Mouse (Mus musculus) cerebellum, postnatal 4 days (tissue): ENCODE measurements around the gene Arhgap27.
"Not testable (repeated sequence)": the region's sequence is repeated elsewhere in the genome, so short reads cannot be mapped to it uniquely, and the experiment has no call there.

Source experiments
- DNase-seq, 2 experiments: peaks; one replicate each; pipeline ENCODE4 v3.0.0; 2022; ENCODE audit warnings: low spot score in 2 of 2, mixed read lengths in 1 of 2

Arhgap27 gene

DNA sequence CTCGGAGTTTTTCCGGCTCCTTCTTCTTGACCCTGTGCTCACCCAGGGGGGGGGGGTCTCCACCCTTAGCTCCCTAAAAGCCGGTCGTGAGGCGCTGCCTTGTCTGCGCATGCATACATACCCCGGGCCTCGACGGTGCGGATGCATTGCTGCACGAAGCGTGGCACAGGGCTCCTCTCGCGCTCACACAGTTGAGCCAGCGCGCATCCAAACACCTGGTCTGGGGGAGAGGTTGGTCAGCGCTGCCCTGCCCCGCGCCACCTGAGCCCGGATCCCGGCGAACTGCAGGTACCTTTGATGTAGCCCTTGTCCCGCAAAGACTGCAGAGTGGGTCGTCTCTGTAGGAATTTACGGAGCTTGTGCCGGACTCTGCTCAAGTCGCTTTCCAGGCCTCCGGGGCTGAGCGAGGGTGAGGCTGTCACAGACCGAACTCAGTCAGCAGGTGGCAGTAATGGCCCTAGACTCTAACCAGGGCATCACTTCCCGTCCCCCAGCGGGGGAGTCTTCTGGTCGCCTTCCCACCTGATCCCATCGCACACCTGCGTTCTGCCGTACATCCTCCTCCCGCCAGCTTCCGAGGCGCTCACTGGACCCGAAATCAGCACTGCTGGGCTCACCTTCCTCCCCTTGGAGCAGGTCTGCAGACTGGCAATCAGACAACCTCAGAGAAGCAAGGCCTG, 29.6 kb downstream of the Arhgap27 start:
- peak in 1 of 2 experiments; percentile 49 for DNase-seq

DNA sequence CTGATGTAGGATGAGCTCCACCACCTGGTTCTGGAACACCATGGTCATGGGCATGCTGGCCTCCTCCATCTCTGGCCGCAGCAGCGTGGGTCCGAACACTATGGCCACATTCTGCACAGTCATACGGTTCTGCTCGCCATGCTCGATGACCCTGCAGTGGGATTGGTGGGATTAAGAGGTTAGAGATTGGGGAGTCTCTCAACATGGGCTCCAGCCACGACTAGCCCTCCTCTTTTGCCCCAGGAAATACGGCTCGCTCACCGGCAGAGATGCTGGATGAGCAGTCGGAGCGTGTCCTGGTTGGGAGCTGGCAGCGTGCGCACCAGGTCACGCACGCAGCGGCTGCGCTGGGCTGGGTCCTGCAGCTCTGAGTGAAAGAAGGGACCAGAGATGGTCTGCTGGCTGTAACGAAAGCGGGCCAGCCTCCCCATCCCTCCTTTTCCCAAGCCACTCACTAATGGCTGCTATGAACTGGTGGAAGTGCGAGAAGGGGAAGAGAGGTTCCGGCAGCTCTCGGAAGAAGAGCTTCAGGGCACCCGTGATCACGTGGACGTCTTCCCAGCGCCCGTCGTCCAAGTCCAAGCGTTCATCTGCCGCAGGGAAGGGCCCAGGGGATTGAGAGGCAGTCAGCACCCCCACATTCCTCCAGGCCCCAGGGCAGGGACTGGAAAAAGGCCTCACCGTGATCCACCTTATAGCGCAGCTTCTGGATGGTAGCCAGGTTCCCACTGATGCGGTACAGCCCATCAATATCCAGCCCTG, 30.4 kb downstream of the Arhgap27 start:
- peak in 1 of 2 experiments; percentile 27 for DNase-seq

DNA sequence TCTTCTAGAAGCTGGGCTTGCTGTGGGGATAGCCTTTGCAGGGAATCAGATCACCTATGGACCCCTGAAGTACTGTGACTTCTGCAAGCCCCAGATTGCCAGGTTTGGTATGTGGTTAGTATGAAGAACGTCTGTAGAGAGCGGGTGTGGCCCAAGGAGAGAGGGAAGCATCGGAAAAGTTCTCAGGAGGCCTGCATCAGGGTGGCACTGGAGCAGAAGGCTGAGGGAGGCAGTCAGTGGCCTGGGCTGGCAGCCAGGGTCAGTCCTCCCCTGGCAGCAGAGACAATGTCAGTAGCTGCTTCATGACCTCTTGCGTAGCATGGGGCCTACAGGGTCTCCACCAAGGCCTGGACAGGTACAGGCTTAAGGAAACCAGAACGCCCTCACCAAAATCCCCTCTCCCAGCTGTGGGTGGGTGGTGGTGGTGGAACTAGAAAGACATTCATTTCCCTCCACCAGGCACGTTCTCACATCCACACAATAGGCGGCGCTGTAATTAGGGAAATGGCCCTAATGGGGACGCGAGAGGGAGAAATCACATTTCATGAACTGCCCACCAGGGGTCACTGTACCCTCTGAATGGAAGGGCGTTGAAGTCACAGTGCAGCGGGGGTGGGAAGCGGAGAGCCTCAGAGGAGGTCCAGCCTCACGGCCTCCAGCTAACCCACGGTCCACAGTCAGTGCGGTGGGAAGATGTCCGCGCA, 31.2 kb downstream of the Arhgap27 start:
- peak; percentile 68 to 89 for DNase-seq

DNA sequence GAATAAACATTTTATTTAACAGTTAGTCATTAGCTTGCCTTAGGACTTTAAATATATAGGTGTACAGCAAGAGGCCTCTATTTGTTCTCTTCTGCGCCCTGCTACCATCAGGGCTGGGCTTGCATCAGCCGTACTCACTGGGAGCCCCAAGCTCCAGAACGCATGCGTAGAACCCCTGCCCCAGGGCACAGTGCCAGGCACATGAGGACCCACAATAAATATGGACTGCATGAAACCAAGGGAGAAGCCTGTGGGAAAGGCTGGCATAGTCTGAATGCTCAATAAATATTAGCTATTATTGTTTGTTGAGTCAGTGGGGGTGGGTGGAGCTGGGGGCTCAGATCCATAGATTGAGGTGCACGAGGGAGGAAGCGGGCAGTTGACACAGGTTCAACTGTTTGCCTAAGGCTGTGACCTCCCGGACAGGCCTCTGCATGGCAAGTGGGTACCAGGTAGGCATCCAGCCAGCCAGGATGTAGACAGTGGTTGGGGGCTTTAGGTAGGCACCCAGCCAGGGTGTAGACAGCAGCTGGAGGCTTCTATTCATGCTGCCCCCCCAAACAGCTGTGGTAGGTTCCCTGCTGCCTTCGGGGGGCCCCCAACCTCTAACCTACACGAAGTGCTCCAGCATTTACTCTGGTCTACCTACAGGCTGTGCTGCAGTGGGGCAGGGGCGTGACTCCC, 31.8 kb downstream of the Arhgap27 start:
- DNase-seq, result no peak

DNA sequence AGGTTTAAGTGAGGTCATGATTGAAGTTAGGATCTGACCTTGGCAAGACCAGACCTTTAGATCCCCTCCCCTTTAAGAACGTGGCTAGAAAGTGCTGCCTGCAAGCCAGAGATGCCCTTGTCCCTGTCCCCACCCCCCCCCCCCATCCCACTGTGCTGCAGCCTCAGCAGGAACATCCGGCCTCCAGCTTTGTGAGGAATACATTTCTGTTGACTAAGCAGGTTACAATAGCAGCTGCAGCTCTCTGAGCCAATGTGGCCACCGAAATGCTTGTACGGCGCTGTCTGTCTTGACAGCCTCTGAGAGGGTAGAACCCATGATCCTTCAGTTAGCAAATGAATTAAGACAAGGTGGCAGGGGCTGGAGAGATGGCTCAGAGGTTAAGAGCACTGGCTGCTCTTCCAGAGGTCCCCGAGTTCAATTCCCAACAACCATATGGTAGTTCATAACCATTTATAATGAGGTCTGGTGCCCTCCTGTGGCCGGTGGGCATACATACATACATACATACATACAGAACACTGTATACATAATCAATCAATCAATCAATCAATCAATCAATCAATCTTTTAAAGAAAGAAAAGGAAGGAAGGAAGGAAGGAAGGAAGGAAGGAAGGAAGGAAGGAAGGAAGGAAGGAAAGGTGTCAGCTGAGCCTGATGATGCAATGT, 32.7 kb downstream of the Arhgap27 start:
- DNase-seq, result no peak

DNA sequence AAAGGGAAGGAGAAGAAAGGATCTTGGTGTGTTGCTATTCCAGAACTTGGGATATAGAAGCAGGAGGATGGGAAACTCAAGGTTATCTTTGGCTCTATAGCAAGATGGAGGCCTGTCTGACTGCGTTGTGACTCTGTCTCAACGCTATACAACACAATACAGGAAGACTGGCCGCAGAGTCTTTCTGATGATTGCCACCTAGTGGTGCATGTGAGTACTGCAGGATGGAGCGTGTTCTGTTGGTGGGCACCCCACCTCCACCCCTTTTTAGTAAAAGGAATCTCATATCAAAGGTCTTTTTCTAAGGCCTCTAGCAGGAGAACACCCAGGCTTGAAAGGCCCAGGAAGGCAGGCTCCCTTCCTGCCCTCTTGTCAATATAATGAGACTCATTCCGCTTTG, 36.5 kb downstream of the Arhgap27 start:
- DNase-seq, result peak; percentile 83 to 90

DNA sequence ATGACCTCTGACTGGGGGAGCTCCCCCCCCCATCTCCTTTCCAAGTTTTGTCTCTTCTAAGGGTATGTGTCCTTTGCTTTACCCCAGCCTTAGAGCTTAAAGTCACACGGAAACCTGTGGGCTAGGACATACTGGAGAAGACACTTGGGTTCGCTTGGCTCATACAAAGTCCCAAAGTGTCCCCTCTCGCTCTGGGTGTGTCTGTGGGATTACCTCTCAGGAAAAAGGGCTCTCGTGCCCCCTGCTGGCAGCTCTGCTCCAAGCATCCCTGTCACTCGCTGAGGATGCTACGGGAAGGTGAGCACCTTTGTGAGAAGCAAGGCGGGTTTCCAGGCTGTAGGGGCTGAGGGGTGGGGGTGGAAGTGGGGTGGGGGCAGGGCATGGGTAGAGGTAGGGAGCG, 38.3 kb downstream of the Arhgap27 start:
- DNase-seq, result peak; percentile 55 to 74

DNA sequence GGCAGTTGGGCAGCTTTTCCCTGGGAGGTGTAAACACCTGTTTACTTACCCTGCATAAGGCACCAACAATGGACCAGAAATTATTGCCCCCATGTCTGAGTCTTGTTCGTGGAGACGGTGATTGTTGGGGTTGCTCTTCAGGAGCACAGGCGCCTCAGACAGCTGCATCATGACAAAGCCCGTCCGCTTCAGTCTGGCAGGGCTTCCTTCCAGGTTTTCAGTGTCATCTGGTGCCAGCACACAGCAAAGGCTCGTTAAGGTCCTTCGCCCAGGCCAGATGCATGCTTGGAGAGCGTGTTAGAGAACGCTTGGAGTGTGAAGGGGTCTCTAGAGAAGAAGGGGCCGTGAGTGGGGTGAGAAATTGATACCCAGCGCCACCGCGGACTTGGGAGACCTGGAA, 38.8 kb downstream of the Arhgap27 start:
- peak in 1 of 2 experiments; percentile 23 for DNase-seq

DNA sequence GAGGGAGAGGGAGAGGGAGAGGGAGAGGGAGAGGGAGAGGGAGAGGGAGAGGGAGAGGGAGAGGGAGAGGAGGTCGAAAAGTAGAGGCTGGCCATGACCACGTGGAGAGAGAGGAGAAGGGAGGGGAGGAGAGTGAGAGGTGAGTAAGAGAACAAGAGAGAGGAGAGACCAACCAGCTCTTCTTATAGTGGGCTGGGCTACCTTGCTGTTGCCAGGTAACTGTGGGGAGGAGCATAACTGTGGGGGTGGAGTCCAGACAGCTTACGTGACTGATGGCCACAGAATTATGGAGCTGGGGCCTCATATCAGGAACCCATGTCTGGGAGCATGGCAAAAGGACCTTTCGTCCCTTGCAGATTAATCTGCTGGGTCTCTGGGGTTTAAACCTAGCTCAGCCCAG, 40.7 kb downstream of the Arhgap27 start:
- DNase-seq, result not testable (repeated sequence)

DNA sequence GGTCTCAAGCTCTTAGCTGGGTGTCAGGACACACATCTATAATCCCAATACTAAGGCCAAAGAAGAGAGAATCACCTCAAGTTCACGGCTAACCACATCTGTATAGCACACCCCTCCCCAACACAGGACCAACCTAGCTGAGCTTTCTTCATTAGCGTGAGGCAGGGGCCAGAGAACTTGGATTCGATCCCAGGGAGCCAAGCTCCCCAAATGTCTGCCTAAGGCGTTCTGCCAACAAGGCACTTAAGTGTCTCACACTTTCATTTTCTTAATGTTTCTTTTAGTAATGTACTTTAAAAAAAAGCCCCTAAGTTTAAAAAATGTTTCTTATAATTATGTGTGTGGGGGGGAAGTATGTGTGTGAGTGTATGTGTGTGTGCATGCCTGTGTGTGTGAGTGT, 42.8 kb downstream of the Arhgap27 start:
- DNase-seq, result no peak

DNA sequence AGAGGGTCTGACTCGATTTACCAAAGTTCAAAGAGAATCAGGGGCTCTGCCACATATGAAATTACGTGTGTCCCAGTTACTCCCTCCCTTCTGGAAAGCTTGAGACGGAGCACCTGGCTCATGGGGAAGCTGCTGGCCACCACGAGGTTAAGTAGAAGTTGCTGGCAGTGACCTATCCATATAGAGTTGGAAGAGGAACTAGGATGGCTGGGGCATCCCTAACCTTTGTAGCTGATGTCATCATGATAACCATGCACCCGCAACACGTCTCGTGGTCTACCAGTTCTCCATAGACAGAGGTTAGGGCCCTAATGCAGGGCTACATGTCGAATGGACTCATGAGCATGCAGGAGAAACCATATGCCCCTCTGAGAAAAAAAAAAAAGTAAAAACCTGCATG, 43.3 kb downstream of the Arhgap27 start:
- DNase-seq, result no peak

DNA sequence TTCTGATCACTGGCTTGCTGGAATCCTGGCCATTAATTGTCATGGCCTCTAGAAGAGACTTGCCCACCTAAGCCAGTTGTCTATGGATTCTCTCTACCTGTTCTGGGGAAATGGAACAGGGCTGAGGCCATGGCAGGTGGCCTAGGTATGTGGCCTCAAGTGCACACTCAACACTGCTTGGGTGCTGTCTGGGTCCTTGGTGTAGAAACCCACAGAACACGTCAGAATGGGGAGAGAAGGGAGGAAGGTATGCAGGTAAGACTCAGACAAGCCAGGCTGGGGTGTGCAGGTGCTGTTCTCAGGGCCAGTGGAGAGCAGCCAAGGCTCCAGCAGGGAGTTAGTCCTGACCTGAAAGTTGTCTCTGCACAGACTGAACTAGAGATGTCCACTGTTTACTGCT, 45.5 kb downstream of the Arhgap27 start:
- no peak for DNase-seq

DNA sequence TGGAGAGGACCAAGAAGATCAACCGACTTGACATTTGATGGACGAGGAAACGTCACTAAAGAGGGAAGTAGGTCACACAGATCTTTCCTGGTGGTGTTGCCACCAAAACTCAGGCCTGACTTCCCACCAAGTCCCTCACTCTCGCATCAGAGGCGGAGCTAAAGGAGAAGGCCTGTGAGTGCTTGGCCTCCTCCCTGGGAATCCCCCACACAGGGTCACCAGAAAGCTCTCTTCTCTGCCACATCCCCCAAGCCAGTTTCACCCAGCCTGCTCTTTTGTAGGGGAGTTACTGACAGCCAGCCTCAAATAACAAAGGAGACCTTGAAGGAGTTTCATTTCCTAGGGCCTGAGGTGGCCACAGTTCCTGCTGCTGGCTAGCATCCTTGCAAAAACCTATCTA, 48.1 kb downstream of the Arhgap27 start:
- no peak for DNase-seq

DNA sequence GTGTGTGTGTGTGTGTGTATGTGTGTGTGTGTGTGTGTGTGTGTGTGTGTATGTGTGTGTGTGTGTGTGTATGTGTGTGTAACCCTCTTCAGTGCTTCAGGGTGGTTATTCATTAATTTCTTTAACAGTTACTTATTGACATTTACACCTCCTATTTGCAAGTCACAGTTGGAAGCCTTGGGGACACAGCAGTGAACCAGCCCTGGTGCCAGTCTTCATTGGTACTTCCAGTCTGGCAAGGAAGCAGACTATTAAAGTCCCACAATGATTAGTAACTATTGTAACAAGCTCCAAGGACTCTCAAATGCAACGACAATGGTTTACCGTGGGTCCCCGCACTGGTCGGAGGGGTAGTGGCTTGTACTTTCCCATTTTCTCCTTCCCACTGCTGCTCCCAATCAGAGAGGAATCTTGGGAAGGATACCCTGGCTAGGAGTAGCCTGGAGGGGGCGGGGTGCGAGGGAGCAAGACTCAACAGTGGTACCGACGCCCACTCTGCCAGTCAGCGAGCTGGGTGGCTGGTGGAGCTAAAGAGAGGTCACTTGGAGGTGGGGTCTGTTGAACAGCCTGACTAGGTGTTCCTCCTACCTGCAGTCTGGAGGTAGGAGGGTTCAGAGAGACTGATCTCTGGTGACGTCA, 48.6 kb downstream of the Arhgap27 start:
- no peak for DNase-seq

DNA sequence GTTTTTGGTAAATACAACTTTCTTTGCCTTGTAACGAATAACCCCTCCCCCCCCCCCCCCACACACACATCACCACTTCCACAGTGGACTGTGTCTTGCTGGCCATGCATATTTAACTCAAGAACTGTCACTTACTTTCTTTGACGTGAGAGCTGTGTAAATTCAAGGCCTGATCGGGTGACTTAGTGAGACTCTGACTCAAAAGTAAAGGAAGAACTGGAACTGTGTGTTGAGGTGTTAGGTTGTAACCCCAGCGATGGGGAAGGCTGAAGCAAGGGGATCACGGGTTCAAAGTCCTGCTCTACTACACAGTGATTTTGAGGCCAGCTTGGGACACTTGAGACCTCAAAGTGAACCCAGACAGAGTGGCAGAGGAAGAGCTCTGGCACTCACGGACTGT, 50.0 kb downstream of the Arhgap27 start:
- DNase-seq, result no peak

DNA sequence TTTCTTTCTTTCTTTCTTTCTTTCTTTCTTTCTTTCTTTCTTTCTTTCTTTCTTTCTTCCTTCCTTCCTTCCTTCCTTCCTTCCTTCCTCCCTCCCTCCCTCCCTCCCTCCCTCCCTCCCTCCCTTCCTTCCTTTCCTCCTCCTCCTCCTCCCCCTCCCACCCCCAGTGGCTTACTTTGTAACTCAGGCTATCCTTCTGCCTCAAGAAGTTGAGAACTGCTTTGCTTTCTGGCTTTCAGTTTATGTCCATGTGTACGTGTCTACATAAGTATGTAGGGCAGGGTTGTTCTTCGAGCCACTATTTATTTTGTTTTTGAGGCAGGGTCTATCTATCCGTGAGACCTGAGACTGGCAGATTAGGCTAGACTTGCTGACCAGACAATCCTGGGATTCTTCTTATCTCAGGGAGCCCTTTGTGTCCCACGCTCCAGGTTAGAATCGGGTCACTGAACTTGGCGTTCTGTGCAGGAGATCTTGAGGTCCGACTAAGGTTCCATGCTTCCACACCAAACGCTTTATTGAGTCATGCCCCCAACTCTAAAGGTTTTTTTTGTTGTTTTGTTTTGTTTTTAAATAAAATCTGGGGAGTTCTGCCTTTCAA, 50.7 kb downstream of the Arhgap27 start:
- DNase-seq, result no peak

DNA sequence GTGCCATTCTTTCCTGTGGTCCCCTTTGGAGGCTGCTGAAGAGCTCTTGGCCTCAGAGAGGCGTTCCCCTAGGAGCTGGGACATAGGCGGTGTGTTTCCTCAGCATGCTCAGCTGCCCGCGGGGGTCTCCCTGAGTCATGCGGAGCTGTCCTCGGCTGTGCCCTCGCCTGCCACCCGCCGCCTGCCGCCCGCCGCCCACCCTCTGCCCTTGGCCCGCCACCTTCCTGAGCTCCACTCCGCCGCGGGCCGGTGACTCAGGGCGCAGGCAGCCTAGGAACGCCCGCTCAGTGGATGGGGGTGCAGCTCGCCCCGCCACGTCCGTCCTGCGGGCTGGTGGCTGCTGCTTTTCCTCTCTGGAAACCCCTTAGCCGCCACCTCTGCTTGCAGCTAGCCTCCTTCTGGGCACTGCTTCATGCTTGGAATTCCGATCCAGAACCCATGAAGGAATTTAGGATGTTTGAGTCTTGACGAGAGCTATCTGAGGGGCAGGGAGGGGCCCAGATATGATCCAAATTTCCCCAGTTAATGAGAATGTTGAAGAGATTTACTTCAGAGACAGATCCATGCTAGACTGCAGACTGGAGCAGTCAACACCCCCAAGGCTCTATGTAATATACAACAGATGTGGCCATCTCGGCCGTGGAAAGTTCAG, 51.4 kb downstream of the Arhgap27 start:
- DNase-seq, result no peak

DNA sequence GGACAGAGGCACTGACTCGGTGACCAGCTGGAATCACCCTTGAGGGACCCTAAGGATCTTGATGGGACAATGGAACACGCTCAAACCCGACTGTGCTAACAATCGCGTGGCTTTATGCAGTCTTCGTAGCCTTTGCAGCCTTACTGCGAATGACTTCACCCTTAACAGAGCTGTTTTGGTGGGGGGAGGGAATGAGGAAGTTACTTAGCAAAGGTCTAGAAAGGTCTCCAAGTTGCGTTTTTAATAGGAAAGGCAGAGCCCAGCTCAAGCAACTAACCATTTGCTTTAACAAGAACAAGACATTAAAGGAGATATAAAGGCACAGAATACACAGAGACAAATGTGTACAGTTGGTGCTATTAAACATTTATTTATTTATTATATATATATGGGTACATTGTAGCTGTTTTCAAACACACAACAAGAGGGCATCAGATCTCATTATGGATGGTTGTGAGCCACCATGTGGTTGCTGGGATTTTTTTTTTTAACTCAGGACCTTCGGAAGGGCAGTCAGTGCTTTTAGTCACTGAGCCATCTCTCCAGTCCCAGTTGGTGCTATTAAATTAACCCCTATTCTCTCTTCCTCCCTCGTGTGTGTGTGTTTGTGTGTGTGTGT, 53.4 kb downstream of the Arhgap27 start:
- no peak for DNase-seq

DNA sequence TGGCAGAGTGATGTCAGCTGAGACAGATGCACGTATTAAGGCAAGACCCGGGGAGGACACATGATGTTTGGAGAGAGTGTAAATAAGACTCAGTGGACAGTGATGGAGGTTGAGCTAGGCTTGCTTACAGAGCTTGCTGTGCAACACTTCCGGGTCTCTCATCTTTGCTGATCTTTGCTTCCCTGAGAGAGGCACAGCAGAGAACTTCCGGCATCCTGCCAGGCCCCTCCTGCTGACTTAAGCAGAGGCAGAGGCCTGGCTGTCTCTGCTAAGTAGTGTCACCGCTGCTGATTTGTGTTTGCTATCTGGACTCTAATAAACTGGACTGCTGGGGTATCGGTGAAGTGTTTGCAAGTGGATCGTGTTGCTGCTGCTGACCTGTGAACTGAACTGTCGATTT, 55.6 kb downstream of the Arhgap27 start:
- DNase-seq, result no peak

DNA sequence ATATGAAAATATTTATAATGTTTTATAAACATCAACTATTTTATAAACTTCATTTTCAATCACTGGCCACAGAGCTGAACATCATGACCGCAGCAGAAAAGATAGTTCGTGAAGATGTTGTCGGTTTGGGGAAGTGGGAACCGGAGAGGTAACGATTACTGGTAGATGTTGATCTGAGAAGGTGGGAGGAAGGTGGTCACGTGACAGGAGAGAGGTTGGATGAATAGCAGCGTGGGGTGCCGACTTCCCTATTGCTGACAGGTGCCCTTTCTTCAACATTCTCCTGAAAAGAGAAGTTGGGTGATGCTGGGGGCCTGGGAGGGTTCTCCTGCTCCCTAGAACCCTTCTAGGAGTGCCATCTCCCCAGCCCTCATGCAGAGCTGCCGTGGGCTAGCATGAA, 59.0 kb downstream of the Arhgap27 start:
- DNase-seq, result no peak
